Mouse (Mus musculus) G1E (cell line): ENCODE results near the gene Car9.

Experiments used
- CTCF ChIP-seq: IDR thresholded peaks from 2 replicates; pipeline ENCODE4 v1.5.1; 2012; ENCODE audit warnings: low read depth, low read length, inconsistent platforms, mixed read lengths
- GATA2 ChIP-seq: IDR thresholded peaks from 2 replicates; pipeline ENCODE4 v1.6.1; 2012; ENCODE audit warnings: low read depth, low read length, inconsistent platforms, borderline replicate concordance
- TAL1 ChIP-seq: conservative IDR thresholded peaks from 2 replicates; pipeline ENCODE4 v1.6.1; 2012; ENCODE audit warnings: low read depth, low read length, inconsistent platforms, mixed read lengths

GRCm38 (mm10) chr4:43547160-43547559, 40.4 kb downstream of the Car9 start:
- no peak for TF ChIP-seq CTCF
- no peak for TF ChIP-seq GATA2
- no peak for TF ChIP-seq TAL1
